Mouse (Mus musculus) stomach, embryonic 15.5 days (tissue): ENCODE measurements around the gene Sufu. TPM values are rescaled to one million over a fixed set of nuclear protein-coding genes. Genes with fewer than 3 reads are reported as not detected.

Experiments used
- ATAC-seq: fragments of 200-750 bp; cut with Nextera tagmentation; 2 replicates; pipeline ENCODE4 v1.8.0; 2017; ENCODE audit warnings: low read depth, moderate number of reproducible peaks, moderate TSS enrichment; ENCODE audit not compliant: insufficient read depth, low FRiP score
- H3K27ac ChIP-seq: fragments of 300-500 bp; sonication (generic); 2 replicates; pipeline ENCODE4 v1.5.1; 2015; ENCODE audit warnings: mild to moderate bottlenecking, inconsistent platforms
- H3K27me3 ChIP-seq: fragments of 300-500 bp; sonication (generic); replicated peaks from 2 replicates; pipeline ENCODE4 v1.6.1; 2015; ENCODE audit warnings: inconsistent platforms
- H3K36me3 ChIP-seq: fragments of 300-500 bp; sonication (generic); 2 replicates; pipeline ENCODE4 v1.6.1; 2015; ENCODE audit warnings: inconsistent platforms
- H3K4me1 ChIP-seq: fragments of 300-500 bp; sonication (generic); 2 replicates; pipeline ENCODE4 v1.6.1; 2015; ENCODE audit warnings: inconsistent platforms
- H3K4me2 ChIP-seq: fragments of 300-500 bp; sonication (generic); 2 replicates; pipeline ENCODE4 v1.6.1; 2015; ENCODE audit warnings: mild to moderate bottlenecking, inconsistent platforms
- H3K4me3 ChIP-seq: fragments of 300-500 bp; sonication (generic); replicated peaks from 2 replicates; pipeline ENCODE4 v1.5.1; 2015; ENCODE audit warnings: inconsistent platforms
- H3K9ac ChIP-seq: fragments of 300-500 bp; sonication (generic); 2 replicates; pipeline ENCODE4 v1.6.1; 2015; ENCODE audit warnings: inconsistent platforms
- H3K9me3 ChIP-seq: fragments of 300-500 bp; sonication (generic); 2 replicates; pipeline ENCODE4 v1.6.1; 2016; ENCODE audit warnings: inconsistent platforms
- WGBS: fragments of 180-500 bp; shearing (Covaris S2); methylation state at CpG from one replicate; pipeline ENCODE4 v1.1.7; 2015; 5-methylcytosine and 5-hydroxymethylcytosine counted together
- polyA plus RNA-seq: library from polyadenylated mRNA; unstranded; fragments of >200 nt; fragmentation: Nextera tagmentation; extraction: Ambion mirVana; gene quantifications from 2 replicates; pipeline ENCODE4 v1.2.1, GENCODE M21; 2015

The Sufu gene
- polyA plus RNA-seq, 1 experiment from 2014 or later = 24.9 TPM

- H3K9me3 ChIP-seq = no peaks in the 10 kb centered on the region
- H3K4me2 ChIP-seq = no peak overlapping the region
- no peak overlapping the region for H3K27ac ChIP-seq
- no peak overlapping the region for H3K9ac ChIP-seq
- H3K4me3 ChIP-seq = no peak overlapping the region
- H3K4me1 ChIP-seq = peaks cover 2% of the 10 kb centered on the region; the same call in 1 of the 2 replicates
- no peaks in the 10 kb centered on the region for H3K27me3 ChIP-seq
- H3K36me3 ChIP-seq = no peaks in the 10 kb centered on the region
- no peak for ATAC-seq
- 77% methylated on average over 11 of the region's 11 CpGs for WGBS
Measured at GRCm38 (mm10) chr19:46363294-46364009, 33.2 kb upstream of the Sufu start.

DNA sequence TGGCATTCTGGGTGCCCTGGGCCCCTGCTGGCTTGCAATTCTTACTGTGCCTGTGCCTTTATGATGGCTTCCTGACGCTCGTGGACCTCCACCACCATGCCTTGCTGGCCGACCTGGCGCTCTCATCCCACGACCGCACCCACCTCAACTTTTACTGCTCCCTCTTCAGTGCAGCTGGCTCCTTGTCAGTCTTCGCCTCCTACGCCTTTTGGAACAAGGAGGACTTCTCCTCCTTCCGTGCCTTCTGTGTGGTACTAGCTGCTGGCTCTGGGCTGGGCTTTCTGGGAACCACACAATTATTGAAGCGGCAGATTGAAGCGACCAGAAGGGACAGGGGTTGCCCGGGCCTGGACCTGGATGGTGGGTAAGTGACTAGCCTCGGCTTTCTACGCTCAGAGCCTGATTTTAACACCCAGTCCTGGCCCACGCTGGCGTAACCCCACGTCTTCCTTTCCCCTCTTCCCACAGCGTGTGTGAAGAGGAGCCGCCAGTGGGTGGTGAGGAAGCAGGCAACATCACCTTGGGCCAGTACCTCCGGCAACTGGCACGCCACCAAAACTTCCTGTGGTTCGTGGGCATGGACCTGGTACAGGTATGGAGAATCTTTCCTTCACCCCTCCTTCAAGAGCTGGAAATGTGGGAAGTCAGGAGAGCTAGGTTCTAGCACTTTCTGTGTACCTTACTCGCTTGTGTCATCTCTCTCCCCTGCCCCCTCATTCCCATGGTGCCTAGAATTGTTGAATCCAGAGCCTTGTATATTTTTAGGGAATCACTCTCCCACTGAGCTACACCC lies 28.7 kb upstream of the Sufu start:
- Histone ChIP-seq H3K27me3 (no peaks in the 10 kb centered on the region), H3K9me3 (no peaks in the 10 kb centered on the region), H3K36me3 (no peaks in the 10 kb centered on the region), H3K9ac (no peak overlapping the region), H3K27ac (no peak overlapping the region), H3K4me3 (no peak overlapping the region), H3K4me1 (no peaks in the 10 kb centered on the region), H3K4me2 (no peak overlapping the region)
- ATAC-seq = no peak
- WGBS = 86% methylated on average over 23 of the region's 23 CpGs

- 21% methylated on average over 4 of the region's 4 CpGs for whole genome bisulfite sequencing
- ATAC-seq = no peak
Measured at GRCm38 (mm10) chr19:46369204-46369603, 27.5 kb upstream of the Sufu start.

GRCm38 (mm10) chr19:46374477-46375088 lies 22.1 kb upstream of the Sufu start:
- Histone ChIP-seq H3K36me3 (peaks cover 27% of the 10 kb centered on the region), H3K9ac (no peak overlapping the region), H3K4me1 (no peaks in the 10 kb centered on the region), H3K27ac (no peak overlapping the region), H3K9me3 (no peaks in the 10 kb centered on the region), H3K4me2 (no peak overlapping the region), H3K4me3 (no peak overlapping the region), H3K27me3 (no peaks in the 10 kb centered on the region)
- no peak for ATAC-seq
- 58% methylated on average over 21 of the region's 21 CpGs for WGBS

More at GRCm38 (mm10) chr19:46369204-46369603, 27.5 kb upstream of the Sufu start:
- Histone ChIP-seq H3K9ac (no peak overlapping the region), H3K4me3 (no peak overlapping the region), H3K36me3 (no peaks in the 10 kb centered on the region), H3K27ac (no peak overlapping the region), H3K27me3 (no peaks in the 10 kb centered on the region), H3K9me3 (no peaks in the 10 kb centered on the region), H3K4me1 (no peaks in the 10 kb centered on the region), H3K4me2 (no peak overlapping the region)

DNA sequence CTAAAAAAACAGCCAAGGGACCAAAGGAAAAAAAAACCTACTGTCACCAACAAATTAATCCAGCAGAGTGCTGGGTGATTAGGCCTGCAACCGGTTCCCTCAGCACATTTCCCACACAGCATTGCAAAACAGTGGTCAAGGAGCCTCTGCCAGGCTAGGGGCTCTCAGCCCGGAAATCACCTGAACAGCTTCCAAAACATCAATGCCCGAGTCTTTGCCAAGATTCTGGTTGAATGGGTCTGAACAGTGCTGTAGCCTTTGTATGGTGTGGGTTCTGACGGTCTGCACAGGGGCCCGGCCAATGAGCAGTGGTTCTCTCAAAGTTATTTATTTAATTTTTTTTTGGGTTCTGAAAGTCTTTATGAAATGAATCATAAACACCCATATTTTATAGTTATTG lies 21.2 kb upstream of the Sufu start:
- no peak overlapping the region for H3K9ac ChIP-seq
- WGBS = 52% methylated on average over 5 of the region's 5 CpGs
- no peaks in the 10 kb centered on the region for H3K4me1 ChIP-seq
- no peaks in the 10 kb centered on the region for H3K27me3 ChIP-seq
- no peaks in the 10 kb centered on the region for H3K9me3 ChIP-seq
- no peak overlapping the region for H3K27ac ChIP-seq
- H3K4me2 ChIP-seq = no peak overlapping the region
- peaks cover 36% of the 10 kb centered on the region for H3K36me3 ChIP-seq
- H3K4me3 ChIP-seq = no peak overlapping the region
- ATAC-seq = no peak

GRCm38 (mm10) chr19:46375891-46376290 lies 20.8 kb upstream of the Sufu start:
- WGBS = 23% methylated on average over 4 of the region's 4 CpGs
- no peak overlapping the region for H3K4me3 ChIP-seq
- H3K27ac ChIP-seq = no peak overlapping the region
- no peak for ATAC-seq
- peaks cover 40% of the 10 kb centered on the region for H3K36me3 ChIP-seq
- no peaks in the 10 kb centered on the region for H3K9me3 ChIP-seq
- H3K4me1 ChIP-seq = no peaks in the 10 kb centered on the region
- H3K9ac ChIP-seq = no peak overlapping the region
- H3K27me3 ChIP-seq = no peaks in the 10 kb centered on the region
- H3K4me2 ChIP-seq = no peak overlapping the region

DNA sequence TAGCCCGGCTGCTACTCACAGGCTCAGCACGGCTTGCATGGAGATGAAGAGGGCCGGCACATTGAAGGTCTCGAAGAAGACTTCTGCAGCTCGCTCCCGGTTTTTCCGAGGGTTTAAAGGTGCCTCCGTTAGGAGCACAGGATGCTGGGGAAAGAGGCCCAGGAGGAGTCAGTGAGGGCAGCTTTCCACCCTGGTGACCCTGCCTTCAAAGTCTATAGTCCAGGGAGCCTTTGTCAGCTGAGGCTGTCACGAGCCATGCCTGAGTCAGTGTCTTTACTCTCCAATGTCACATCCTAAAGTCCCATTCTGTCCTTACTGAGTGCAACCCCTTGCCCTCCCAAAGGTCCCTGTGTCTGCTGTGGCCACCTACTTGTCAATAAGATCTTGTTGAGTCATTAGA lies 14.4 kb upstream of the Sufu start:
- 90% methylated on average over 9 of the region's 9 CpGs for WGBS
- no peak overlapping the region for H3K4me3 ChIP-seq
- no peak overlapping the region for H3K9ac ChIP-seq
- no peak for ATAC-seq
- no peak overlapping the region for H3K4me2 ChIP-seq
- no peaks in the 10 kb centered on the region for H3K27me3 ChIP-seq
- no peaks in the 10 kb centered on the region for H3K9me3 ChIP-seq
- no peak overlapping the region for H3K27ac ChIP-seq
- no peaks in the 10 kb centered on the region for H3K4me1 ChIP-seq
- peaks cover 85% of the 10 kb centered on the region for H3K36me3 ChIP-seq

- Histone ChIP-seq H3K4me1 (peaks cover 14% of the 10 kb centered on the region), H3K9me3 (no peaks in the 10 kb centered on the region), H3K9ac (no peak overlapping the region), H3K4me2 (no peak overlapping the region), H3K27me3 (no peaks in the 10 kb centered on the region), H3K36me3 (peaks cover 18% of the 10 kb centered on the region), H3K4me3 (no peak overlapping the region), H3K27ac (no peak overlapping the region)
- WGBS = 88% methylated on average over 5 of the region's 5 CpGs
- ATAC-seq = no peak
Measured at GRCm38 (mm10) chr19:46389872-46390271, 6.8 kb upstream of the Sufu start.

- ATAC-seq = no peak
- Histone ChIP-seq H3K9ac (no peak overlapping the region), H3K4me3 (no peak overlapping the region), H3K9me3 (no peaks in the 10 kb centered on the region), H3K27ac (no peak overlapping the region), H3K27me3 (no peaks in the 10 kb centered on the region), H3K4me1 (peaks cover 20% of the 10 kb centered on the region), H3K36me3 (peaks cover 4% of the 10 kb centered on the region; the same call in 1 of the 2 replicates), H3K4me2 (no peak overlapping the region)
- 38% methylated on average over 4 of the region's 4 CpGs for WGBS
Measured at GRCm38 (mm10) chr19:46392018-46392417, 4.7 kb upstream of the Sufu start.

DNA sequence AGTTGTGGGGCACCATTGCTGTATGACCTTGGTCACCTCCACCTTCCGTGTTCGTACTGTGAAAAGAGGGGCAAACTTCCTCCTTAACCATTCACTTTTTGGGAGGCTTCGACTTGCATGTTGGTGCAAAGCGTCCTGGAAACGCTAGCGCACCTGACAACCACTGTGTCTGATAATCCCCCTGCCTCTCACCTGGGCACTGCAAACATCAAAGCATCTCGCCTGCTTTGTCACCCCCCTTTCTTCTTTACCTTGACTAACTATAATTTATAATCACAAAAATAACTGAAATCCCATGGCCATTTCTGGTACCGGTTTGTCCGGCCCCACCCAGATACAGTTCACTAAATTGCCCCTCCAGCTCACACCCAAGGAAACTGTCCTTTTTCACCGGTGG lies 2.0 kb upstream of the Sufu start:
- peak overlapping the region; percentile 66 for H3K4me2 ChIP-seq
- H3K4me1 ChIP-seq = peaks cover 39% of the 10 kb centered on the region
- H3K27ac ChIP-seq = no peak overlapping the region
- ATAC-seq = no peak
- 0 out of 2 replicates have a peak, but pooled peaks cover 3% of the 10 kb centered on the region for H3K36me3 ChIP-seq
- WGBS = 5% methylated on average over 10 of the region's 10 CpGs
- H3K9me3 ChIP-seq = no peaks in the 10 kb centered on the region
- H3K27me3 ChIP-seq = no peaks in the 10 kb centered on the region
- peak overlapping the region; percentile 79 for H3K4me3 ChIP-seq
- H3K9ac ChIP-seq = 0 out of 2 replicates have a peak overlapping the region, but pooled peaks have one; percentile 0

DNA sequence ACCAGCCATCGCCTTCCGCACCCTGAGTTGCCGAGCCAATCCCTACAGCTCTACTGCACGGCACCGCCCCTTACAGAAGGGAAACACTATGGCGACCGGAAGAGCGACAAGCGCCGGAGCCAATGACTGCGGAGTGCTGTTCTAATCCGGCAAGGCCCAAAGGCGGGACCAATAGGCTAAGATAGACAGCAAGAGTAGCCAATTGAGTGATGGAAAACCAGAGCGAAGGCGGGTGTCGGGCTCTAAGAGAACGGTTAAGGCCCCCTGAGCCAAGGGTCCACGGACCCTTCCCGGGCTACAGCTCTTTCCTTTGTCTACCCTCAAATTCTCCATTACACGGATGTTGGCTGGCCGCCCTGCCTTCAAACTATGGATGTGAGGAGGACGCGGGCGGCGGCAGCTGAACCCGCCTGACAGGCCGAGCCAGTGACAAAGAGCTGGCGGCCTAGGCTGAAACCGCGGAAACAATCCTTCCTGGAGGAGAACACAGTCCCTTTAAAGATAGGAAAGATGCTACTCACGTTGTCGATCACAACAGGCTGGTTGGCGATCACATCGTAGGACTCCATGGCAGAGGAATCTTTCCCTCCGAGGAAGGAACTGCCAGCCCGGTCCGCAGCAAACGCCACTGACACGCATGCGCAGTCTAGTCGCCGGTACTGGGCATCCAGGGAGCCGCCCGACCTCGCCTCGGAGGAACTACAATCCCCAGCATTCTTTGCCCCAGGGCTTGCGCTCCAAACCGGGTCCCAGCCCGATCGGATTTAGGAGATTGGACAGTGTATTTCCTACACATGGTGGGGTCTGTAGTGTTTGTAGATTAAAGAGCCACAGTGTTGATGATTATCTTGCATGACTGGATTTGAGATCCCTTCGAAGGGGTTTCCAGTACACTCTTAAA lies 1.3 kb upstream of the Sufu start, which contains the start of gene Actr1a:
Gene Actr1a, minus strand, starts transcription at position 640 of the 901 bp plus-strand sequence.
- Histone ChIP-seq H3K36me3 (0 out of 2 replicates have a peak, but pooled peaks cover 3% of the 10 kb centered on the region), H3K9me3 (no peaks in the 10 kb centered on the region), H3K4me3 (peak within 1 kb of the TSS; percentile 87), H3K4me1 (peaks cover 39% of the 10 kb centered on the region), H3K9ac (peak within 1 kb of the TSS; percentile 67), H3K27ac (peak within 1 kb of the TSS; percentile 79), H3K4me2 (peak within 1 kb of the TSS; percentile 66), H3K27me3 (no peaks in the 10 kb centered on the region)
- under 1% methylated on average over 51 of the region's 51 CpGs for WGBS
- peak; percentile 96 for ATAC-seq
